Mouse (Mus musculus) G1E (cell line): ENCODE results near the gene Ifna2.

Source experiments
- CTCF ChIP-seq: IDR thresholded peaks from 2 replicates; pipeline ENCODE4 v1.5.1; 2012; ENCODE audit warnings: low read depth, low read length, inconsistent platforms, mixed read lengths
- GATA1 ChIP-seq: IDR thresholded peaks from 2 replicates; pipeline ENCODE4 v1.6.1; 2012; ENCODE audit warnings: borderline replicate concordance, low read length, inconsistent platforms, mixed read lengths
- TAL1 ChIP-seq: conservative IDR thresholded peaks from 2 replicates; pipeline ENCODE4 v1.6.1; 2012; ENCODE audit warnings: low read depth, low read length, inconsistent platforms, mixed read lengths

DNA sequence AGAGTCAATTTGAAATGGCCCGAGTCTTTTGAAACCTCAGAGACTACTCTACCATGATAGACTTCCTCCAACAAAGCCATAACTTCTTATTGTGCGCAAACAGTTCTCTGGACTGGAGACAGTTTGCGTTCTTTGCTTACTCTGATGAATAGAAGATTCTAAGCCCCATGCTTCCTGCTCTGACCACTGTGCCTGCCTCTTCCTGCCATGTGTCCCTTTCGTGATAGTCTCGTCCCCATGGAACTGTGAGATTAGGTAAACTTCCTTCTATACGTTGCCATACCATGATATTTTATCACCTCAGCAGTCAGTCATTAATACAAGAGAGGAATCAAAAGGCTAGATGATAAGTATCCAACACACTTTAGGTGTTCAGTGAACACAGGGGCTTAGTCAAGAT is 43.0 kb upstream of the Ifna2 start:
- TF ChIP-seq CTCF = no peak
- TF ChIP-seq GATA1 = no peak
- no peak for TF ChIP-seq TAL1
